In genomic region chr13:56522081-56522820, GRCm38 (mm10) we compare ENCODE assay signal across 8 mouse cellular contexts. TPM values are rescaled to one million over a fixed set of nuclear protein-coding genes. Genes with fewer than 3 reads are reported as not detected.
A peak's percentile ranks its signal among the peaks of the same experiment; 100 is the strongest.
DNase-seq lines count a peak whose midpoint lies in the region; ATAC-seq lines count a peak whose summit lies in the region.

Gene Fbxl21, plus strand, starts transcription at chr13:56522472.

- H3K9me3 ChIP-seq in intestine, embryonic 14.5 days (ENCODE audit: control insufficient read depth, low read length) = no peaks in the 10 kb centered on the region

- no peaks in the 10 kb centered on the region for H3K36me3 ChIP-seq in intestine, embryonic 14.5 days (ENCODE audit: control insufficient read depth, insufficient read depth, low read length)

- peak within 1 kb of the TSS; percentile 64 for H3K4me3 ChIP-seq in intestine, embryonic 14.5 days (ENCODE audit: low read depth, low read length)

- H3K27me3 ChIP-seq in intestine, embryonic 14.5 days (replicated peaks; ENCODE audit: control insufficient read depth, insufficient read depth, low read length) = no peaks in the 10 kb centered on the region

- H3K9ac ChIP-seq in intestine, embryonic 14.5 days (ENCODE audit: low read length) = peak within 1 kb of the TSS; percentile 56

- ATAC-seq in intestine, embryonic 14.5 days (replicated peaks; ENCODE audit: low FRiP score, low TSS enrichment, low read depth) = peak; percentile 99
- peak; percentile 99 for ATAC-seq in megakaryocyte progenitor cell, adult 5-6 weeks (replicated peaks; ENCODE audit: poor library complexity)

- no peak within 1 kb of the TSS; the same call in 1 of the 2 replicates for H3K27ac ChIP-seq in intestine, embryonic 14.5 days (ENCODE audit: low read depth)

- no peaks in the 10 kb centered on the region for H3K4me1 ChIP-seq in intestine, embryonic 14.5 days (replicated peaks; ENCODE audit: control insufficient read depth, insufficient read depth, low read length)

- peak; percentile 98 for DNase-seq in adrenal gland, postnatal 10 days
- DNase-seq in embryo, embryonic 9.5 days (ENCODE audit: extremely low spot score) = peak; percentile 97
- peak; percentile 85 to 86 for DNase-seq in gastrocnemius, postnatal 36 days
- DNase-seq in intestine, embryonic 14.5 days (ENCODE audit: low spot score) = peak; percentile 97
- peak; percentile 78 to 93 for DNase-seq in left cerebral cortex, postnatal 10 days (ENCODE audit: extremely low spot score in 1 of 2, low spot score in 2 of 2)
- DNase-seq in right cerebral cortex, postnatal 10 days (ENCODE audit: low spot score in 2 of 2) = peak; percentile 92 to 93
- DNase-seq in urinary bladder, postnatal 14 days (ENCODE audit: low spot score) = peak; percentile 95

- WGBS in intestine, embryonic 14.5 days = 1% methylated on average over 56 of the region's 56 CpGs

- peak within 1 kb of the TSS; percentile 94 for H3K4me2 ChIP-seq in intestine, embryonic 14.5 days (ENCODE audit: low read length)

- intact Hi-C loops in gastrocnemius, postnatal 36 days (cut with DNase I) = no loop called here
- intact Hi-C loops in left cerebral cortex, postnatal 10 days (cut with DNase I) = no loop called here

RNA-seq across cellular contexts. Expression of gene Fbxl21, which starts in this region (rescaled TPM):
- total RNA-seq in adrenal gland, postnatal 10 days (2021) = 1 to 10 TPM; 2.5 to 4.5 TPM
- total RNA-seq in gastrocnemius, postnatal 36 days (2021) = under 1 TPM in 1 of 2 experiments, not detected in 1; 0.23 TPM
- polyA plus RNA-seq in intestine, embryonic 14.5 days (2014; fragmentation: Nextera tagmentation; extraction: Ambion mirVana) = 3.2 and 3.8 TPM in 2 replicates
- 1 to 10 TPM; 3.8 to 4.2 TPM for total RNA-seq in left cerebral cortex, postnatal 10 days (2021)
- total RNA-seq in megakaryocyte progenitor cell, adult 5-6 weeks (2015) = 0.67 and 0.95 TPM in 2 replicates
- not detected in 2 replicates for total RNA-seq in megakaryocyte progenitor cell, adult 5-6 weeks (2017)

Comparison
In these comparisons a context has a peak if more than half of its experiments do, and no peak if none do; other contexts are left out.
1. Peak in DNase-seq in gastrocnemius, postnatal 36 days; RNA of the gene not detected or under 1 TPM.
2. Peak in ATAC-seq in megakaryocyte progenitor cell, adult 5-6 weeks; RNA of the gene not detected or under 1 TPM.